In genomic region chrX:50995310-50995709, GRCm38 (mm10) we compare ENCODE assay signal across 25 mouse cellular contexts. TPM values are rescaled to one million over a fixed set of nuclear protein-coding genes. Genes with fewer than 3 reads are reported as not detected.
DNase-seq lines count a peak whose midpoint lies in the region; ATAC-seq and TF ChIP-seq lines count a peak whose summit lies in the region.
"Had no signal": no experiment of that assay in that cellular context is flagged by ENCODE, and none has a peak within 500 bp of the region (broad histone marks: within the 10 kb centered on the region; RNA-seq: fewer than 3 reads in every experiment).

No protein-coding gene starts in this region.

- TF ChIP-seq RAD21 in MEL (IDR thresholded peaks at IDR 0.05; ENCODE audit: low read depth, low read length), result no peak

- WGBS in embryonic facial prominence, embryonic 14.5 days, result 68% methylated on average over 2 of the region's 2 CpGs
- WGBS in embryonic facial prominence, embryonic 10.5 days, result 70% methylated on average over 2 of the region's 2 CpGs
- whole genome bisulfite sequencing in heart, embryonic 10.5 days, result 69% methylated on average over 2 of the region's 2 CpGs

- peak; percentile 17 for DNase-seq in embryonic facial prominence, embryonic 14.5 days (ENCODE audit: low spot score)
- no peak for DNase-seq in embryonic facial prominence, embryonic 10.5 days (ENCODE audit: low spot score)
- DNase-seq in 3T3-L1 (ENCODE audit: low read depth, low spot score) (peak; percentile 64), MEL (ENCODE audit: low read depth, low spot score) (peak; percentile 45)
- DNase-seq in heart, postnatal 10 days, result no peak
- no peak for DNase-seq in heart, embryonic 10.5 days (ENCODE audit: low spot score)
- DNase-seq: adrenal gland, adult 8-10 months; adrenal gland, postnatal 14 days; adrenal gland, postnatal 36 days; cerebellum, adult 11-12 months; cerebellum, adult 2 months; cerebellum, adult 9-10 months; cerebellum, postnatal 10 days; cerebellum, postnatal 25 days had no signal

- no peaks in the 10 kb centered on the region for H3K9me3 ChIP-seq in embryonic facial prominence, embryonic 14.5 days (ENCODE audit: control insufficient read depth, low read length)
- no peaks in the 10 kb centered on the region for H3K9me3 ChIP-seq in embryonic facial prominence, embryonic 10.5 days
- no peaks in the 10 kb centered on the region for H3K9me3 ChIP-seq in MEL (replicated peaks; ENCODE audit: insufficient read depth, low read length)
- no peaks in the 10 kb centered on the region for H3K9me3 ChIP-seq in heart, embryonic 10.5 days
- H3K9me3 ChIP-seq: embryonic facial prominence, embryonic 13.5 days; forebrain, embryonic 10.5 days; forebrain, embryonic 12.5 days had no signal

- no peak for TF ChIP-seq POLR2A in MEL (IDR thresholded peaks at IDR 0.05; ENCODE audit: control insufficient read depth in 1 of 2, insufficient read depth in 1 of 2, low read depth in 1 of 2, low read length in 2 of 2, poor library complexity in 1 of 2)

- H3K27ac ChIP-seq in embryonic facial prominence, embryonic 14.5 days (replicated peaks; ENCODE audit: low read depth, low read length), result no peak overlapping the region
- no peak overlapping the region for H3K27ac ChIP-seq in embryonic facial prominence, embryonic 10.5 days (replicated peaks)
- H3K27ac ChIP-seq in MEL (ENCODE audit: control insufficient read depth, low read depth, low read length), result no peak overlapping the region
- H3K27ac ChIP-seq in heart, embryonic 10.5 days, result no peak overlapping the region
- H3K27ac ChIP-seq: embryonic facial prominence, embryonic 13.5 days; forebrain, embryonic 10.5 days; forebrain, embryonic 12.5 days had no signal

- H3K4me3 ChIP-seq in embryonic facial prominence, embryonic 14.5 days (ENCODE audit: low read depth, low read length), result no peak overlapping the region
- no peak overlapping the region for H3K4me3 ChIP-seq in embryonic facial prominence, embryonic 10.5 days
- H3K4me3 ChIP-seq in MEL (ENCODE audit: control insufficient read depth in 1 of 2, insufficient read depth in 1 of 2, low read depth in 2 of 2, low read length in 2 of 2), result no peak overlapping the region
- no peak overlapping the region for H3K4me3 ChIP-seq in heart, embryonic 10.5 days
- H3K4me3 ChIP-seq: embryonic facial prominence, embryonic 13.5 days; erythroblast, embryonic 14.5 days; forebrain, embryonic 10.5 days; forebrain, embryonic 12.5 days had no signal

- no peak for ATAC-seq in embryonic facial prominence, embryonic 14.5 days (ENCODE audit: low read depth)
- ATAC-seq: activated CD4-positive, CD25-positive, alpha-beta regulatory T cell, adult 4 months; CD4-positive, CD25-positive, alpha-beta regulatory T cell, adult 4 months; forebrain, embryonic 14.5 days; forebrain, embryonic 16.5 days; Patski had no signal

- no peaks in the 10 kb centered on the region for H3K36me3 ChIP-seq in embryonic facial prominence, embryonic 14.5 days (ENCODE audit: control insufficient read depth, insufficient read depth, low read length)
- H3K36me3 ChIP-seq in embryonic facial prominence, embryonic 10.5 days (replicated peaks), result peaks cover 3% of the 10 kb centered on the region; the same call in 1 of the 2 replicates
- peaks cover 0 to 4% of the 10 kb centered on the region in 2 experiments; a peak in 2 of 4 replicates for H3K36me3 ChIP-seq in MEL (ENCODE audit: control insufficient read depth in 1 of 2, insufficient read depth in 2 of 2, low read length in 2 of 2)
- no peaks in the 10 kb centered on the region for H3K36me3 ChIP-seq in heart, embryonic 10.5 days
- H3K36me3 ChIP-seq: embryonic facial prominence, embryonic 13.5 days; forebrain, embryonic 10.5 days; forebrain, embryonic 12.5 days had no signal

- no peak for TF ChIP-seq EP300 in MEL (IDR thresholded peaks at IDR 0.05; ENCODE audit: low read depth in 1 of 2, low read length in 2 of 2)

- H3K4me2 ChIP-seq in embryonic facial prominence, embryonic 14.5 days (ENCODE audit: low read depth, low read length), result no peak overlapping the region
- H3K4me2 ChIP-seq: embryonic facial prominence, embryonic 13.5 days; forebrain, embryonic 12.5 days had no signal

- no peak for TF ChIP-seq CTCF in MEL (IDR thresholded peaks at IDR 0.05 in 2 of 3, conservative IDR thresholded peaks at IDR 0.05 in 1 of 3; ENCODE audit: control insufficient read depth in 1 of 3, insufficient read depth in 1 of 3, low read depth in 2 of 3, low read length in 3 of 3, poor library complexity in 1 of 3, severe bottlenecking in 1 of 3)

- no peak overlapping the region for H3K9ac ChIP-seq in embryonic facial prominence, embryonic 14.5 days (ENCODE audit: low read depth, low read length)
- no peak overlapping the region for H3K9ac ChIP-seq in MEL (ENCODE audit: control insufficient read depth, low read depth, low read length, poor library complexity, severe bottlenecking)
- H3K9ac ChIP-seq: embryonic facial prominence, embryonic 13.5 days; forebrain, embryonic 12.5 days had no signal

- H3K4me1 ChIP-seq in embryonic facial prominence, embryonic 14.5 days (ENCODE audit: control insufficient read depth, insufficient read depth, low read length), result no peaks in the 10 kb centered on the region
- H3K4me1 ChIP-seq in embryonic facial prominence, embryonic 10.5 days, result no peaks in the 10 kb centered on the region
- H3K4me1 ChIP-seq in MEL (ENCODE audit: control insufficient read depth in 1 of 2, insufficient read depth in 2 of 2, low read length in 2 of 2), result peaks cover 0 to 5% of the 10 kb centered on the region in 2 experiments; a peak in 1 of 4 replicates
- H3K4me1 ChIP-seq in heart, embryonic 10.5 days, result no peaks in the 10 kb centered on the region
- H3K4me1 ChIP-seq: embryonic facial prominence, embryonic 13.5 days; forebrain, embryonic 10.5 days; forebrain, embryonic 12.5 days had no signal

- intact Hi-C loops in heart, postnatal 10 days (cut with DNase I), result no loop called here

- no peaks in the 10 kb centered on the region for H3K27me3 ChIP-seq in embryonic facial prominence, embryonic 14.5 days (replicated peaks; ENCODE audit: control insufficient read depth, insufficient read depth, low read length)
- peaks cover 6% of the 10 kb centered on the region; the same call in 1 of the 2 replicates for H3K27me3 ChIP-seq in embryonic facial prominence, embryonic 10.5 days (replicated peaks; ENCODE audit: low read depth, poor library complexity, severe bottlenecking)
- H3K27me3 ChIP-seq in MEL (ENCODE audit: control insufficient read depth in 1 of 2, insufficient read depth in 2 of 2, low read length in 2 of 2), result no peaks in the 10 kb centered on the region
- H3K27me3 ChIP-seq in heart, embryonic 10.5 days (ENCODE audit: insufficient read depth, poor library complexity, severe bottlenecking), result no peaks in the 10 kb centered on the region
- H3K27me3 ChIP-seq: CH12.LX; forebrain, embryonic 12.5 days had no signal

- H3K79me2 ChIP-seq in MEL (ENCODE audit: control insufficient read depth, insufficient read depth, low read length, poor library complexity), result no peaks in the 10 kb centered on the region

TF ChIP-seq in MEL, 35 proteins besides CTCF, POLR2A, EP300 and RAD21:
- TF ChIP-seq BHLHE40 (IDR thresholded peaks at IDR 0.05; ENCODE audit: borderline replicate concordance, low read depth, low read length) (peak; percentile 49; the same call in 1 of the 2 replicates), USF1 (IDR thresholded peaks at IDR 0.05; ENCODE audit: low read depth, low read length) (peak; percentile 53; the same call in 1 of the 2 replicates), KAT2A (conservative IDR thresholded peaks at IDR 0.05; ENCODE audit: low read depth, low read length) (no peak), GATA1 (IDR thresholded peaks at IDR 0.05; ENCODE audit: low read depth, low read length) (no peak)
TF ChIP-seq in MEL: peak in this region for 2.

RNA-seq across cellular contexts. Expression of gene Rap2c, which starts 22.5 kb away (rescaled TPM):
- polyA plus RNA-seq in embryonic facial prominence, embryonic 14.5 days (2014; fragmentation: Nextera tagmentation; extraction: Ambion mirVana), result 36.0 and 38.0 TPM in 2 replicates
- 38.6 and 39.3 TPM in 2 replicates for polyA plus RNA-seq in embryonic facial prominence, embryonic 10.5 days (2016; fragmentation: Nextera tagmentation; extraction: Ambion mirVana)
- 14.5 and 14.9 TPM in 2 replicates for total RNA-seq in MEL (2012; rRNA removed)
- polyA plus RNA-seq in MEL (2012; ENCODE audit: insufficient read depth in 1 of 2, insufficient read length in 2 of 2, low read depth in 1 of 2, low replicate concordance in 2 of 2, missing spikeins in 1 of 2), result 10 to 100 TPM in 1 of 2 experiments, not detected in 1; 16.0 TPM
- total RNA-seq in heart, postnatal 10 days (2021), result 10 to 100 TPM; 31.4 to 32.6 TPM
- 29.3 and 33.3 TPM in 2 replicates for polyA plus RNA-seq in heart, embryonic 10.5 days (2016; fragmentation: Nextera tagmentation; extraction: Ambion mirVana)

RNA-seq across cellular contexts. Expression of gene Frmd7, which starts 52.8 kb away (rescaled TPM):
- polyA plus RNA-seq in embryonic facial prominence, embryonic 14.5 days (2014; fragmentation: Nextera tagmentation; extraction: Ambion mirVana), result 0.21 and 0.22 TPM in 2 replicates
- polyA plus RNA-seq in embryonic facial prominence, embryonic 10.5 days (2016; fragmentation: Nextera tagmentation; extraction: Ambion mirVana), result 0.40 and 0.82 TPM in 2 replicates
- not detected in 2 replicates for total RNA-seq in MEL (2012; rRNA removed)
- not detected for polyA plus RNA-seq in MEL (2012; ENCODE audit: insufficient read depth in 1 of 2, insufficient read length in 2 of 2, low read depth in 1 of 2, low replicate concordance in 2 of 2, missing spikeins in 1 of 2)
- total RNA-seq in heart, postnatal 10 days (2021), result not detected
- polyA plus RNA-seq in heart, embryonic 10.5 days (2016; fragmentation: Nextera tagmentation; extraction: Ambion mirVana), result 0.25 and 0.43 TPM in 2 replicates
- total RNA-seq: adrenal gland, postnatal 14 days; adrenal gland, postnatal 36 days; CH12.LX had no signal
- polyA plus RNA-seq: embryonic facial prominence, embryonic 11.5 days; embryonic facial prominence, embryonic 13.5 days; erythroblast, embryonic 14.5 days; forebrain, embryonic 12.5 days; Patski had no signal

Comparison
In these comparisons a context has a peak if more than half of its experiments do, and no peak if none do; other contexts are left out.
1. DNase-seq: peak in embryonic facial prominence, embryonic 14.5 days (single experiment), 3T3-L1 (single experiment) and MEL (single experiment); none in embryonic facial prominence, embryonic 10.5 days (single experiment), heart, postnatal 10 days (0 of 2) and heart, embryonic 10.5 days (single experiment).